Mouse (Mus musculus) gonadal fat pad, adult 2 months (tissue): ENCODE results near the gene Syngr3. TPM values are rescaled to one million over a fixed set of nuclear protein-coding genes. Genes with fewer than 3 reads are reported as not detected.
"Not testable (repeated sequence)": the region's sequence is repeated elsewhere in the genome, so short reads cannot be mapped to it uniquely, and the experiment has no call there.

Source experiments
- DNase-seq: peaks from one replicate; pipeline ENCODE4 v3.0.0-alpha.2; 2012; ENCODE audit warnings: low read depth
- polyA plus RNA-seq: library from polyadenylated mRNA; depleted of rRNA; stranded (reverse); fragments of >200 nt; gene quantifications from 2 replicates; pipeline ENCODE4 v1.2.3, GENCODE M21; 2012

The Syngr3 gene
- polyA plus RNA-seq, 1 experiment: 0.18 TPM

- no peak for DNase-seq
These were observed 29.9 kb upstream of the Syngr3 start for GRCm38 (mm10) chr17:24719494-24720222.

GRCm38 (mm10) chr17:24718938-24719337 is 29.2 kb upstream of the Syngr3 start:
- not testable (repeated sequence) for DNase-seq

GRCm38 (mm10) chr17:24717943-24718342 is 28.2 kb upstream of the Syngr3 start, which contains the start of the genes Rnf151 and Rps2:
TSS of gene Rnf151 (minus strand) at chr17:24718063.
TSS of gene Rps2 (plus strand) at chr17:24718116.
- DNase-seq: no peak

- DNase-seq: no peak
These were observed 26.5 kb upstream of the Syngr3 start for GRCm38 (mm10) chr17:24716166-24716682.

- no peak for DNase-seq
These were observed 25.8 kb upstream of the Syngr3 start for GRCm38 (mm10) chr17:24715556-24715955.

DNA sequence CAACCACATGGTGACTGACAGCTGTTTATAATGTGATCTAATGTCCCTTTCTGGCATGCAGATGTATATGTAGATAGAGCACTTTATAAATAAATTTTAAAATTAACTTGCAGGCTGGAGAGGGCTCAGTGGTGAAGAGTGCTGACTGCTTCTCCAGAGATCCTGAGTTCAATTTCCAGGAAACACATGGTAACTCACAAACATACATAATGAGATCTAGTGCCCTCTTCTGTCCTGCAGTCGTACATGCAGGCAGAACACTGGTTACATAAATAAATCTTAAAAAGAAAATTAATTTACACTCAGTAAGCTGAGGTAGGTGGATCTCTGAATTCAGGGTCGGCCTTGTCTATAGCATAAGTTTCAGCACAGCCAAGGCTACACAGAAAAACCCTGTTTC is 18.9 kb upstream of the Syngr3 start:
- DNase-seq: no peak

- no peak for DNase-seq
These were observed 18.2 kb upstream of the Syngr3 start for GRCm38 (mm10) chr17:24707801-24708425.

DNA sequence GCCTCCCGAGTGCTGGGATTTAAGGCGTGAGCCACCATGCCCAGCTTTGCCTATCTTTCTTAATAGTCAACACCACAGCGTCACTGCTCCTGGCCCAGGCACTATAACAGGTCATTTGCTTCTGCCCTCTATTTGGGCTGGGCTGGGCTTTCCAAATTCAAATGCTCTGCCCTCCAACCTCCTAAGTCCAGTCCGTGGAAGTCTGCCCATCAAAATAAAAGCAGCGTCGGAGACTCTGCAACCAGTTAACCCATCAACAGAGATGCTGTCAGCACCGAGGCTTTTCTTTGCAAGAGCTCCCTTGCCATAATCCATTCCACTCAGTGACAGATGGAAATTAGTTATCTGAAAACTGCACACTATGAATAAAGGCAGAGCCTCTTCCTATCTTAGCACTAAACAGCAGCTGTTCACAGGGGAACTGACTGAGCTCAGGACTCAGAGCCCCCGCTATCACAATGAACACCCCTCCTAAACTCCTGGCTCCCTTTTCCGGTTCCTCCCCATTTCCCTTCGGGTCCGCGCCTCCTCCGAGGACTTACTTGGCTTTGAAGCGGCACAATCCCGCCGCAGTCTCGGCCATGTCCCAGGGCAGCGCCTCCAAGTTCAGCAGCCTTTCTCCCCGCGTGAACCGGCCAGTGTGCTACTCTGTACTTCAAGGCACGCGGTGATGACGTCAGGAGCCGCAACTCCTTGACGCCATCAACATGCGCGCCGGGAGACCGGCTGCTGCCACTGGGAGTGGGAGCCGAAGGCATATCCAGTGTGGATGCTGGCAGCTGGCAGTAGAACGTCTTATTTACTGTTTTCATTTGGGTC is 17.4 kb upstream of the Syngr3 start, which contains the start of gene Tbl3:
Gene Tbl3 (minus strand): TSS at position 679 of the 819 bp plus-strand sequence.
- no peak for DNase-seq

DNA sequence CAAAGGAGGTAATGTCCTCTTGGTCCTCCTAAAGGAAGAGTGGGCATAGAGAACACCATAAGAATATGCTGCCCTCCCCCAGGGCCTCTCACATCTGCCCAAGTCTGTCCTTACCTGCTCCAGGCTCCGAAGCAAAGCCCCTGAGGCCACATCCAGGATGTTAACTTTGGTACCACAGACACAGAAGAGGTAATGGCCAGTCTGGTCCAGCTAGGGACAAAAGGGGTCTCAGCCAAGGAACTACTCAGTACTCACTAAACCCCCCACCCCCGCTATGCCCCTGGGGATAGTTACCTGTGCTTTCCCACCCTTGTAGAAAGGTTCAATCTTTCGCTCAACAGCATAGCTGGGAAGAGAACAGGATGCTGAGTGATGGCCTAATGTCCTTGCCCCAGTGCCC is 16.1 kb upstream of the Syngr3 start:
- DNase-seq: no peak

GRCm38 (mm10) chr17:24701251-24701650 is 11.5 kb upstream of the Syngr3 start:
- DNase-seq: no peak

DNA sequence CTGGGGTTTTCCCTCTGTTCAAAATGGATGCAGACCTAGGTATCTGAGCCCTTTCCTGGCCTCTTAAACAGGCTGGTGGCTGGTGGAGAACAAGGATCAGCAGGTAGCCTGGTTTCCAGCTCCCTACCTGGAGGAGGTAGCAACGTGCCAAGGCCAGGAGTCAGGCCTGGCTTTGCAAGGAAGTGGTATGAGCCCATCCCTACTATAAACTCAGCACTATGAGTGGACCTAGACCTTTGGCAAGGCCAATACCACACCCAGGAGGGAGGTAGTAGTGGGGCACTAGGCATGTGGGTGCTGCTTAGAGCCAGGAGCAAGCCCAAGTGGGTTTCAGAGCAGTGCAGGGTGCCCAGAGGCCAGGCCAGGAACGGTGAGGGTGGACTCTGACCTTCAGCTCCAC is 9.7 kb upstream of the Syngr3 start:
- DNase-seq: no peak

DNA sequence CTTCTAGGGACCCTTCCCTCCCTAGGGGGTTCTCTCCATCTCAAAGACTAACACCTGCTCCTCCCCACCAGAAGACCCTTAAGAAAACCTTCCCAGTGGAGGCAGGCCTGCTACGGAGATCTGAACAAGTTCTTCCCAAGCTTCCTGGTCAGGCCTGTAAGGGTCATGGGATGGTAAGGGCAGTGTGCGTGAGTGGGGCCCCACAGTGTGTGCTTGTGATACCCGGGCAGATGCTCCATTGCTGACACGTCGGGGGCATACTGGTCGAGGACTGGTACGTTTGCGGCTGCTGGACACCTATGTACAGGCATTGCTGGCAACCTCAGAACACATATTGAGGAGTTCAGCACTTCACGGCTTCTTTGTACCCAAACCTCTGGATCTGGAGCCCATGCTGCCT is 9.0 kb upstream of the Syngr3 start:
- DNase-seq: no peak

GRCm38 (mm10) chr17:24697985-24698384 is 8.2 kb upstream of the Syngr3 start:
- no peak for DNase-seq

GRCm38 (mm10) chr17:24696011-24696697 is 6.4 kb upstream of the Syngr3 start, which contains the start of the genes Gfer and Noxo1:
TSS of gene Gfer (minus strand) at chr17:24696156.
TSS of gene Noxo1 (plus strand) at chr17:24696234.
- no peak for DNase-seq

DNA sequence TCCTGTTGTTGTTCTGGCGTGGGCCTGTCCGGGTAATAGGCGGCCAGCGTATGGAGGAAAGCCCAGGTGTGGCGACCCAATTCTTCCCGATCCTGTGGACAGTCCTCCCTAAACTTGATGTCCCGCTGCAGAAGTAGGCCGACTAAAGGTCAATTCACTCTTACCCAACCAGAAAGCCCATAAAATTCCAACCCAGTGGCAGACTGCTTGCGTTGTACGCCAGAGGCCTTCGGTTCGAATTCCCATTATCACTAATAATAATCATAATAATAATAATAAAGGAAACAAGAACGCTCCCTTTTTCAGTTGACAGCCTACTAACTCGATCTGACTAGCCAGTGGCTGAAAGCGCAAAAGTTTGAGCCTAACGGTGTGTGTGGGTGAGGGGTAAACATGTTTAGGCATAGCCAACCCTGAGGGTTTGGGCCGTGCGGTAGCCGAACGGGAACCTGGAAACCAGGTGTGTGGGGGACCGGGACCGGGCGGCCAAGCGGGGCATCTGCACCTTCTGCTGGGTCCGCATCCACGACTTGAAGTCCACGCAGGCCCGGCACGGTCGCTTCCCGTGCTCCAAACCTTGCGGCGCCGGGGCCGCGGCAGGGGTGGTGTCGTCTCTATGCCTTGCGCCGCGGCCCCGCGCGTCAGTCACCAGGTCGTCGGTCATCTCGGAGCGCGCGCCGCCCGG is 5.7 kb upstream of the Syngr3 start:
- no peak for DNase-seq

DNA sequence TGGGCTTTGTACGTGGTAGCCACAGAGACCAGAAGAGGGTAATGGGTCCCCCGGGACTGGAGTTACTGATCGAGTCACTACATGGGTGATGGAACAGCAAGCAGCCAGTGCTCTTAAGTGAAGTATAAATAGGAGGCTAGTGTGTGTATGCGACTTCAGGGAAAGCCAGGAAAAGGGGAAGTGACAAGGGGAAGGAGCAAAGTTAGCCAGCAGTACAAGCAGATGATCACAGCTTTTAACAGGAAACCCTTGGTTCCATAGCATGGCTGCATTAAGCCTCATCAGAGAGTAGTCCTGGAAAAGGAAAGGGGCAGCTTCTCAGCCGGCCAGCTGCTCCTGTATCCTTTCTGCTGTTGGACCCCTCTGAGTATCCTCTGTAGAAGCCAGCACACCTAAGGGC is 2.6 kb upstream of the Syngr3 start:
- no peak for DNase-seq

DNA sequence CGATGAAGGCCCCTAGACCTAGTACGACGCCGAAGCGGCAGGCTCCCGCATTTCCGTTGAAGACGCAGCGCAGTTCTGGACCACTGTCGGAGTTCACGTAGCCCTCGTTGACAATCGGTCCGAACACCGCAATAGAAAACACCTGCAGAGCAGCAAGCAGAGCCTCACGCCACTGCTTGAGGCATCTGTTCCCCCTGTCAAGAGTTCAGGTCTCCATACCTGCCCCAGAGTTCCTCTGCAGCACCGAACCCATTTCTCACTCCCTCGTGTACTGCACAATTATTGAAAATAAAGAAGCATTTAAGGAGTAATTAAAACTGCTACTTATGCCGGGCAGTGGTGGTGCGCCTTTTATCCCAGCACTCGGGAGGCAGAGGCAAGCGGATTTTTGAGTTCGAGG is 2.2 kb downstream of the Syngr3 start:
- DNase-seq: no peak

- no peak for DNase-seq
These were observed 2.6 kb downstream of the Syngr3 start for GRCm38 (mm10) chr17:24687146-24687595.

GRCm38 (mm10) chr17:24686514-24686913 is 3.2 kb downstream of the Syngr3 start:
- no peak for DNase-seq

- DNase-seq: no peak
These were observed 12.2 kb downstream of the Syngr3 start for GRCm38 (mm10) chr17:24677500-24678080.
